Mouse (Mus musculus): ENCODE measurements around the gene Acot1. TPM values are rescaled to one million over a fixed set of nuclear protein-coding genes. Genes with fewer than 3 reads are reported as not detected.

Acot1 gene
- polyA plus RNA-seq, 1 experiment from 2014 or later, result 23.3 TPM

GRCm38 (mm10) chr12:84052609-84053008 is 43.3 kb downstream of the Acot1 start:
- Histone ChIP-seq H3K27me3 (ENCODE audit: insufficient read depth, poor library complexity, severe bottlenecking) (peaks cover 50% of the 10 kb centered on the region), H3K4me3 (no peak overlapping the region), H3K4me1 (peaks cover 5% of the 10 kb centered on the region; the same call in 1 of the 2 replicates), H3K36me3 (no peaks in the 10 kb centered on the region), H3K9me3 (peaks cover 7% of the 10 kb centered on the region; the same call in 1 of the 2 replicates), H3K27ac (no peak overlapping the region)
- 79% methylated on average over 7 of the region's 7 CpGs for WGBS
- DNase-seq (ENCODE audit: low spot score), result no peak

GRCm38 (mm10) chr12:84053173-84053572 is 43.9 kb downstream of the Acot1 start:
- Histone ChIP-seq H3K4me3 (peak overlapping the region; percentile 59), H3K4me1 (peaks cover 5% of the 10 kb centered on the region; the same call in 1 of the 2 replicates), H3K36me3 (no peaks in the 10 kb centered on the region), H3K9me3 (0 out of 2 replicates have a peak, but pooled peaks cover 4% of the 10 kb centered on the region), H3K27ac (peak overlapping the region; percentile 74; the same call in 1 of the 2 replicates), H3K27me3 (ENCODE audit: insufficient read depth, poor library complexity, severe bottlenecking) (peaks cover 55% of the 10 kb centered on the region)
- 6% methylated on average over 16 of the region's 16 CpGs for WGBS
- DNase-seq (ENCODE audit: low spot score), result no peak

- WGBS, result 3% methylated on average over 40 of the region's 46 CpGs
- peak; percentile 73 for DNase-seq (ENCODE audit: low spot score)
- Histone ChIP-seq H3K4me1 (peaks cover 5% of the 10 kb centered on the region; the same call in 1 of the 2 replicates), H3K36me3 (no peaks in the 10 kb centered on the region), H3K9me3 (no peaks in the 10 kb centered on the region), H3K27ac (peak overlapping the region; percentile 70), H3K4me3 (peak overlapping the region; percentile 59), H3K27me3 (ENCODE audit: insufficient read depth, poor library complexity, severe bottlenecking) (peaks cover 60% of the 10 kb centered on the region)
Measured at GRCm38 (mm10) chr12:84053679-84054391, 44.5 kb downstream of the Acot1 start.

GRCm38 (mm10) chr12:84060946-84061345 is 51.7 kb downstream of the Acot1 start:
- peaks cover 29% of the 10 kb centered on the region; the same call in 1 of the 2 replicates for H3K27me3 ChIP-seq (ENCODE audit: insufficient read depth, poor library complexity, severe bottlenecking)

GRCm38 (mm10) chr12:84062336-84062735 is 53.0 kb downstream of the Acot1 start:
- H3K9me3 ChIP-seq, result no peaks in the 10 kb centered on the region
- no peaks in the 10 kb centered on the region for H3K36me3 ChIP-seq
- no peak overlapping the region for H3K27ac ChIP-seq
- H3K4me3 ChIP-seq, result no peak overlapping the region
- 90% methylated on average over 20 of the region's 20 CpGs for WGBS
- no peak for DNase-seq (ENCODE audit: low spot score)
- H3K4me1 ChIP-seq, result no peaks in the 10 kb centered on the region
- peaks cover 31% of the 10 kb centered on the region for H3K27me3 ChIP-seq (ENCODE audit: insufficient read depth, poor library complexity, severe bottlenecking)

More at GRCm38 (mm10) chr12:84060946-84061345, 51.7 kb downstream of the Acot1 start:
- H3K36me3 ChIP-seq, result no peaks in the 10 kb centered on the region
- H3K4me1 ChIP-seq, result no peaks in the 10 kb centered on the region
- peak; percentile 28 for DNase-seq (ENCODE audit: low spot score)
- H3K27ac ChIP-seq, result no peak overlapping the region
- H3K9me3 ChIP-seq, result no peaks in the 10 kb centered on the region
- WGBS, result 24% methylated on average over 2 of the region's 2 CpGs
- H3K4me3 ChIP-seq, result no peak overlapping the region

- Histone ChIP-seq H3K4me1 (no peaks in the 10 kb centered on the region), H3K27ac (no peak overlapping the region), H3K9me3 (no peaks in the 10 kb centered on the region), H3K36me3 (no peaks in the 10 kb centered on the region), H3K4me3 (no peak overlapping the region), H3K27me3 (ENCODE audit: insufficient read depth, poor library complexity, severe bottlenecking) (peaks cover 34% of the 10 kb centered on the region)
- DNase-seq (ENCODE audit: low spot score), result no peak
- WGBS, result 68% methylated on average over 5 of the region's 5 CpGs
Measured at GRCm38 (mm10) chr12:84063228-84063627, 53.9 kb downstream of the Acot1 start.

- no peaks in the 10 kb centered on the region for H3K4me1 ChIP-seq
- H3K4me3 ChIP-seq, result no peak overlapping the region
- no peak for DNase-seq (ENCODE audit: low spot score)
- no peaks in the 10 kb centered on the region for H3K36me3 ChIP-seq
- H3K9me3 ChIP-seq, result no peaks in the 10 kb centered on the region
- H3K27ac ChIP-seq, result no peak overlapping the region
- peaks cover 35% of the 10 kb centered on the region for H3K27me3 ChIP-seq (ENCODE audit: insufficient read depth, poor library complexity, severe bottlenecking)
- 79% methylated on average over 2 of the region's 2 CpGs for WGBS
Measured at GRCm38 (mm10) chr12:84063833-84064232, 54.5 kb downstream of the Acot1 start.

- Histone ChIP-seq H3K9me3 (no peaks in the 10 kb centered on the region), H3K27me3 (ENCODE audit: insufficient read depth, poor library complexity, severe bottlenecking) (peaks cover 37% of the 10 kb centered on the region), H3K4me3 (no peak overlapping the region), H3K4me1 (0 out of 2 replicates have a peak, but pooled peaks cover under 1% of the 10 kb centered on the region), H3K27ac (no peak overlapping the region), H3K36me3 (no peaks in the 10 kb centered on the region)
- 69% methylated on average over 8 of the region's 8 CpGs for WGBS
- DNase-seq (ENCODE audit: low spot score), result no peak
Measured at GRCm38 (mm10) chr12:84064621-84065020, 55.3 kb downstream of the Acot1 start.

- Histone ChIP-seq H3K27ac (no peak overlapping the region), H3K4me3 (no peak overlapping the region), H3K9me3 (no peaks in the 10 kb centered on the region), H3K36me3 (no peaks in the 10 kb centered on the region), H3K27me3 (ENCODE audit: insufficient read depth, poor library complexity, severe bottlenecking) (peaks cover 59% of the 10 kb centered on the region), H3K4me1 (0 out of 2 replicates have a peak, but pooled peaks cover 3% of the 10 kb centered on the region)
- WGBS, result 74% methylated on average over 4 of the region's 4 CpGs
- no peak for DNase-seq (ENCODE audit: low spot score)
Measured at GRCm38 (mm10) chr12:84067752-84068151, 58.5 kb downstream of the Acot1 start.

Other genes starting within 250 kb of the Acot1 start
- gene Papln, start 245.9 kb upstream of the Acot1 start, polyA plus RNA-seq (2016; fragmentation: Nextera tagmentation; extraction: Ambion mirVana), result 0.15 and 0.38 TPM in 2 replicates
- 38.8 and 39.1 TPM in 2 replicates for gene Numb, start 87.6 kb upstream of the Acot1 start, polyA plus RNA-seq (2016; fragmentation: Nextera tagmentation; extraction: Ambion mirVana)
- 12.3 and 19.4 TPM in 2 replicates for gene Riox1, start 58.9 kb upstream of the Acot1 start, polyA plus RNA-seq (2016; fragmentation: Nextera tagmentation; extraction: Ambion mirVana)
- gene Heatr4, start 24.6 kb upstream of the Acot1 start, polyA plus RNA-seq (2016; fragmentation: Nextera tagmentation; extraction: Ambion mirVana), result not detected in 2 replicates
- gene Acot2, start 21.6 kb upstream of the Acot1 start, polyA plus RNA-seq (2016; fragmentation: Nextera tagmentation; extraction: Ambion mirVana), result 23.1 and 35.2 TPM in 2 replicates
- gene Acot4, start 28.9 kb downstream of the Acot1 start, polyA plus RNA-seq (2016; fragmentation: Nextera tagmentation; extraction: Ambion mirVana), result 0.37 and 0.72 TPM in 2 replicates
- not detected in 2 replicates for gene Gm49366, start 29.4 kb downstream of the Acot1 start, polyA plus RNA-seq (2016; fragmentation: Nextera tagmentation; extraction: Ambion mirVana)
- 0.34 and 0.60 TPM in 2 replicates for gene Acot3, start 42.7 kb downstream of the Acot1 start, polyA plus RNA-seq (2016; fragmentation: Nextera tagmentation; extraction: Ambion mirVana)
- 0.11 TPM in 1 of 2 replicates, not detected in the other for gene Acot5, start 59.8 kb downstream of the Acot1 start, polyA plus RNA-seq (2016; fragmentation: Nextera tagmentation; extraction: Ambion mirVana)
- gene Acot6, start 91.2 kb downstream of the Acot1 start, polyA plus RNA-seq (2016; fragmentation: Nextera tagmentation; extraction: Ambion mirVana), result 0.67 and 0.69 TPM in 2 replicates
- 3.4 and 3.7 TPM in 2 replicates for gene Dnal1, start 104.9 kb downstream of the Acot1 start, polyA plus RNA-seq (2016; fragmentation: Nextera tagmentation; extraction: Ambion mirVana)
- gene Pnma1, start 139.0 kb downstream of the Acot1 start, polyA plus RNA-seq (2016; fragmentation: Nextera tagmentation; extraction: Ambion mirVana), result 0.71 and 1.1 TPM in 2 replicates
- gene Elmsan1, start 209.4 kb downstream of the Acot1 start, polyA plus RNA-seq (2016; fragmentation: Nextera tagmentation; extraction: Ambion mirVana), result 8.0 and 10.5 TPM in 2 replicates